Comparison of ENCODE assay signal across 10 mouse cellular contexts in genomic region chr7:46559643-46560042, GRCm38 (mm10).
DNase-seq lines count a peak whose midpoint lies in the region; ATAC-seq lines count a peak whose summit lies in the region.
"Had no signal": no experiment of that assay in that cellular context is flagged by ENCODE, and none has a peak within 500 bp of the region (broad histone marks: within the 10 kb centered on the region; RNA-seq: fewer than 3 reads in every experiment).

No protein-coding gene starts in this region.

- intact Hi-C loops in left cerebral cortex, postnatal 25 days (cut with DNase I): no loop called here

- H3K9me3 ChIP-seq in embryonic facial prominence, embryonic 15.5 days (replicated peaks): no peaks in the 10 kb centered on the region
- peaks cover 4% of the 10 kb centered on the region; the same call in 1 of the 2 replicates for H3K9me3 ChIP-seq in embryonic facial prominence, embryonic 10.5 days
- H3K9me3 ChIP-seq: heart, embryonic 13.5 days had no signal

- H3K27me3 ChIP-seq in embryonic facial prominence, embryonic 15.5 days: no peaks in the 10 kb centered on the region
- no peaks in the 10 kb centered on the region for H3K27me3 ChIP-seq in embryonic facial prominence, embryonic 10.5 days (replicated peaks; ENCODE audit: low read depth, poor library complexity, severe bottlenecking)
- H3K27me3 ChIP-seq: heart, embryonic 13.5 days had no signal

- H3K4me1 ChIP-seq in embryonic facial prominence, embryonic 15.5 days: no peaks in the 10 kb centered on the region
- peaks cover 17% of the 10 kb centered on the region for H3K4me1 ChIP-seq in embryonic facial prominence, embryonic 10.5 days
- H3K4me1 ChIP-seq: heart, embryonic 13.5 days had no signal

- peak; percentile 5; the same call in 1 of the 2 replicates for ATAC-seq in embryonic facial prominence, embryonic 15.5 days (ENCODE audit: insufficient number of reproducible peaks, low FRiP score, low TSS enrichment, low read depth)
- ATAC-seq: activated CD4-positive, CD25-positive, alpha-beta regulatory T cell, adult 4 months had no signal

- no peaks in the 10 kb centered on the region for H3K36me3 ChIP-seq in embryonic facial prominence, embryonic 15.5 days
- H3K36me3 ChIP-seq in embryonic facial prominence, embryonic 10.5 days (replicated peaks): no peaks in the 10 kb centered on the region
- H3K36me3 ChIP-seq: heart, embryonic 13.5 days had no signal

- WGBS in embryonic facial prominence, embryonic 15.5 days: 88% methylated on average over 6 of the region's 6 CpGs
- WGBS in embryonic facial prominence, embryonic 10.5 days: 97% methylated on average over 6 of the region's 6 CpGs

- no peak overlapping the region for H3K4me3 ChIP-seq in embryonic facial prominence, embryonic 15.5 days (replicated peaks)
- H3K4me3 ChIP-seq in embryonic facial prominence, embryonic 10.5 days: no peak overlapping the region
- H3K4me3 ChIP-seq: heart, embryonic 13.5 days had no signal

- H3K27ac ChIP-seq in embryonic facial prominence, embryonic 15.5 days (replicated peaks): no peak overlapping the region
- H3K27ac ChIP-seq in embryonic facial prominence, embryonic 10.5 days (replicated peaks): no peak overlapping the region
- H3K27ac ChIP-seq: heart, embryonic 13.5 days had no signal

- no peak for DNase-seq in embryonic facial prominence, embryonic 10.5 days (ENCODE audit: low spot score)
- DNase-seq in NIH3T3 (ENCODE audit: low read depth): peak; percentile 59
- peak; percentile 78 to 80 for DNase-seq in cerebellum, postnatal 10 days
- peak; percentile 46 to 60 for DNase-seq in lung, adult 18-20 months
- no peak for DNase-seq in layer of hippocampus, adult 9-10 months (ENCODE audit: low spot score)
- DNase-seq in left cerebral cortex, postnatal 25 days (ENCODE audit: low spot score in 2 of 2): no peak
- DNase-seq in thymus, postnatal 25 days: no peak

- H3K9ac ChIP-seq in embryonic facial prominence, embryonic 15.5 days: no peak overlapping the region
- H3K9ac ChIP-seq: heart, embryonic 13.5 days had no signal

- no peak overlapping the region for H3K4me2 ChIP-seq in embryonic facial prominence, embryonic 15.5 days (replicated peaks)
- H3K4me2 ChIP-seq: heart, embryonic 13.5 days had no signal

Comparison
In these comparisons a context has a peak if more than half of its experiments do, and no peak if none do; other contexts are left out.
1. DNase-seq: peak in NIH3T3 (single experiment), cerebellum, postnatal 10 days (2 of 2) and lung, adult 18-20 months (2 of 2); none in embryonic facial prominence, embryonic 10.5 days (single experiment), layer of hippocampus, adult 9-10 months (single experiment), left cerebral cortex, postnatal 25 days (0 of 2) and thymus, postnatal 25 days (single experiment).